Mouse (Mus musculus): ENCODE results near the gene Spryd3.

GRCm38 (mm10) chr15:102152646-102153045 lies 16.6 kb upstream of the Spryd3 start:
- TF ChIP-seq CTCF (IDR thresholded peaks at IDR 0.05; ENCODE audit: low read depth, low read length) (no peak), POLR2A (IDR thresholded peaks at IDR 0.05; ENCODE audit: borderline replicate concordance, low read depth, low read length) (no peak)

Data from bone marrow macrophage, adult 2 months (primary cell).